Mouse (Mus musculus) 416B (cell line): Measurements from ENCODE around the gene Rasa2.
"Not testable (repeated sequence)": the region's sequence is repeated elsewhere in the genome, so short reads cannot be mapped to it uniquely, and the experiment has no call there.

Experiments used
- DNase-seq: peaks from one replicate; pipeline ENCODE4 v3.0.0; 2011; ENCODE audit warnings: low read depth

The Rasa2 gene

GRCm38 (mm10) chr9:96631389-96632072 is at the start of gene Rasa2:
Rasa2 (minus strand) TSS chr9:96631617.
- DNase-seq, result peak; percentile 83

GRCm38 (mm10) chr9:96678611-96679010 is 47.2 kb upstream of the Rasa2 start:
- no peak for DNase-seq

GRCm38 (mm10) chr9:96677711-96678110 is 46.3 kb upstream of the Rasa2 start:
- DNase-seq, result not testable (repeated sequence)

GRCm38 (mm10) chr9:96676671-96677070 is 45.3 kb upstream of the Rasa2 start:
- DNase-seq, result no peak

GRCm38 (mm10) chr9:96675763-96676640 is 44.6 kb upstream of the Rasa2 start:
- no peak for DNase-seq

GRCm38 (mm10) chr9:96675071-96675762 is 43.8 kb upstream of the Rasa2 start:
- DNase-seq, result peak; percentile 85

- DNase-seq, result no peak
Measured at GRCm38 (mm10) chr9:96674301-96674700, 42.9 kb upstream of the Rasa2 start.

GRCm38 (mm10) chr9:96672466-96672865 is 41.0 kb upstream of the Rasa2 start:
- DNase-seq, result no peak

- DNase-seq, result no peak
Measured at GRCm38 (mm10) chr9:96671249-96671648, 39.8 kb upstream of the Rasa2 start.

GRCm38 (mm10) chr9:96669877-96670276 is 38.5 kb upstream of the Rasa2 start:
- peak; percentile 98 for DNase-seq

GRCm38 (mm10) chr9:96668628-96669027 is 37.2 kb upstream of the Rasa2 start:
- DNase-seq, result peak; percentile 86

GRCm38 (mm10) chr9:96660510-96661244 is 29.3 kb upstream of the Rasa2 start:
- DNase-seq, result no peak

- no peak for DNase-seq
Measured at GRCm38 (mm10) chr9:96659801-96660200, 28.4 kb upstream of the Rasa2 start.

GRCm38 (mm10) chr9:96653538-96653937 is 22.1 kb upstream of the Rasa2 start:
- peak; percentile 84 for DNase-seq

- peak; percentile 76 for DNase-seq
Measured at GRCm38 (mm10) chr9:96652763-96653162, 21.3 kb upstream of the Rasa2 start.

GRCm38 (mm10) chr9:96650807-96651206 is 19.4 kb upstream of the Rasa2 start:
- peak; percentile 95 for DNase-seq

GRCm38 (mm10) chr9:96649924-96650323 is 18.5 kb upstream of the Rasa2 start:
- peak; percentile 96 for DNase-seq

- DNase-seq, result no peak
Measured at GRCm38 (mm10) chr9:96649362-96649761, 17.9 kb upstream of the Rasa2 start.

GRCm38 (mm10) chr9:96646668-96647295 is 15.4 kb upstream of the Rasa2 start:
- no peak for DNase-seq

GRCm38 (mm10) chr9:96644840-96645239 is 13.4 kb upstream of the Rasa2 start:
- DNase-seq, result peak; percentile 67

- peak; percentile 76 for DNase-seq
Measured at GRCm38 (mm10) chr9:96644002-96644401, 12.6 kb upstream of the Rasa2 start.
